Mouse (Mus musculus) erythroblast, embryonic 14.5 days (primary cell): ENCODE data around the gene Rims1.

Experiments used
- GATA1 ChIP-seq: IDR thresholded peaks from 2 replicates; pipeline ENCODE4 v1.6.1; 2012; ENCODE audit warnings: low read length, inconsistent platforms, mixed read lengths
- TAL1 ChIP-seq: IDR thresholded peaks from 3 replicates; pipeline ENCODE4 v1.6.1; 2012; ENCODE audit warnings: low read length, inconsistent platforms, mixed read lengths

GRCm38 (mm10) chr1:22386361-22386760 is 419.4 kb downstream of the Rims1 start:
- no peak for TF ChIP-seq GATA1
- no peak for TF ChIP-seq TAL1
